Mouse (Mus musculus) forebrain, postnatal 0 days (tissue): ENCODE data around the gene Plcd3. TPM values are rescaled to one million over a fixed set of nuclear protein-coding genes. Genes with fewer than 3 reads are reported as not detected.
A peak's percentile ranks its signal among the peaks of the same experiment; 100 is the strongest.

ENCODE experiments used
- ATAC-seq: fragments of 200-750 bp; cut with Nextera tagmentation; 2 replicates; pipeline ENCODE4 v1.8.0; 2017; ENCODE audit warnings: mild to moderate bottlenecking, moderate library complexity
- DNase-seq: peaks from one replicate; pipeline ENCODE4 v3.0.0-alpha.2; 2015
- H3K27ac ChIP-seq: fragments of 300-500 bp; sonication (generic); 2 replicates; pipeline ENCODE4 v1.5.1; 2014; ENCODE audit warnings: low read depth, mild to moderate bottlenecking, antibody characterized with exemption, low read length, moderate library complexity, mixed read lengths
- H3K27me3 ChIP-seq: fragments of 300-500 bp; sonication (generic); 2 replicates; pipeline ENCODE4 v1.6.1; 2014; ENCODE audit warnings: mild to moderate bottlenecking, low read length, mixed read lengths; ENCODE audit not compliant: insufficient read depth
- H3K36me3 ChIP-seq: fragments of 300-500 bp; sonication (generic); 2 replicates; pipeline ENCODE4 v1.6.1; 2014; ENCODE audit warnings: mild to moderate bottlenecking, moderate library complexity; ENCODE audit not compliant: insufficient read depth
- H3K4me1 ChIP-seq: fragments of 300-500 bp; sonication (generic); 2 replicates; pipeline ENCODE4 v1.6.1; 2014; ENCODE audit warnings: antibody characterized with exemption; ENCODE audit not compliant: insufficient read depth
- H3K4me2 ChIP-seq: fragments of 300-500 bp; sonication (generic); 2 replicates; pipeline ENCODE4 v1.6.1; 2014; ENCODE audit warnings: low read depth, mild to moderate bottlenecking, moderate library complexity
- H3K4me3 ChIP-seq: fragments of 300-500 bp; sonication (generic); 2 replicates; pipeline ENCODE4 v1.5.1; 2014; ENCODE audit warnings: low read depth, low read length, mixed read lengths
- H3K9ac ChIP-seq: fragments of 300-500 bp; sonication (generic); 2 replicates; pipeline ENCODE4 v1.6.1; 2014; ENCODE audit warnings: mild to moderate bottlenecking
- H3K9me3 ChIP-seq: fragments of 300-500 bp; sonication (generic); 2 replicates; pipeline ENCODE4 v1.6.1; 2016; ENCODE audit warnings: low read length
- CTCF ChIP-seq: sonication (generic); IDR thresholded peaks from 2 replicates; pipeline ENCODE4 v1.5.1; 2016; ENCODE audit warnings: antibody characterized with exemption, control low read depth, low read depth
- WGBS: fragments of 180-500 bp; shearing (Covaris S2); extraction: QIAGEN DNeasy Blood & Tissue Kit; methylation state at CpG from one replicate; pipeline ENCODE4 v1.1.7; 2014; 5-methylcytosine and 5-hydroxymethylcytosine counted together
- polyA plus RNA-seq: library from polyadenylated mRNA; unstranded; fragments of >200 nt; fragmentation: Nextera tagmentation; extraction: Ambion mirVana; gene quantifications from 2 replicates; pipeline ENCODE4 v1.2.1, GENCODE M21; 2015
- total RNA-seq: library from RNA; depleted of rRNA; stranded (reverse); fragments of >200 nt; gene quantifications from 2 replicates; pipeline ENCODE4 v1.2.3, GENCODE M21; 2014

Gene Plcd3
- total and polyA plus RNA-seq, 2 experiments from 2014 or later = 3.6 to 8.5 TPM

GRCm38 (mm10) chr11:103132576-103133455, 31.4 kb upstream of the Plcd3 start:
- Histone ChIP-seq H3K27me3 (no peaks in the 10 kb centered on the region), H3K36me3 (no peaks in the 10 kb centered on the region), H3K4me1 (peaks cover 22% of the 10 kb centered on the region), H3K9me3 (no peaks in the 10 kb centered on the region), H3K4me2 (peak overlapping the region; percentile 74), H3K9ac (peak overlapping the region; percentile 100), H3K27ac (peak overlapping the region; percentile 99), H3K4me3 (peak overlapping the region; percentile 87)
- DNase-seq = peak; percentile 100
- ATAC-seq = peak; percentile 97
- TF ChIP-seq CTCF = no peak
- 1% methylated on average over 50 of the region's 58 CpGs for WGBS

GRCm38 (mm10) chr11:103131701-103132575, 30.5 kb upstream of the Plcd3 start, which contains the start of gene Hexim2:
Gene Hexim2, plus strand, starts transcription at chr11:103132429.
- no peaks in the 10 kb centered on the region for H3K9me3 ChIP-seq
- H3K27me3 ChIP-seq = no peaks in the 10 kb centered on the region
- H3K4me2 ChIP-seq = peak within 1 kb of the TSS; percentile 74
- H3K36me3 ChIP-seq = no peaks in the 10 kb centered on the region
- peaks cover 22% of the 10 kb centered on the region for H3K4me1 ChIP-seq
- H3K9ac ChIP-seq = peak within 1 kb of the TSS; percentile 100
- DNase-seq (peak; percentile 76), ATAC-seq (peak; percentile 36)
- H3K27ac ChIP-seq = peak within 1 kb of the TSS; percentile 99
- peak within 1 kb of the TSS; percentile 87 for H3K4me3 ChIP-seq
- 1% methylated on average over 39 of the region's 39 CpGs for WGBS
- no peak for TF ChIP-seq CTCF

DNA sequence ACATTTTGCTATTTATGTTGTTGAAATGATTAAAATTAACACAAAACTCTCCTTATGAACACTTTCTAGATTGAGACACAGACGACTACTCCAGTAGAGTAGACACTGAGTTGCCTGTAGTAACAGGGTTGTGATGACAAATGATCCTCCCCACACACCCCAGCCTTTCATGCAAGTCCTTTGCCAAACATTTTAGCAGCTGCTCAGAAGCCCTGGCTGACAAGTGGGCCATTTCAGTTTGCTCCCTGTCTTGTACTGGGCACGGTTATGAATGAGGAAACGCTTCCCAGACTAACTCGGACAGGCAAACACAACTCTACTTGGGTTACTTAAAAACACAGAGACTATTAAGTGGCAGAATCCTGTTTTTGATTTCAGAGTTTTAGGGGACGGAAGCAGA, 18.9 kb upstream of the Plcd3 start:
- Histone ChIP-seq H3K9ac (no peak overlapping the region), H3K27ac (no peak overlapping the region), H3K4me2 (no peak overlapping the region), H3K36me3 (no peaks in the 10 kb centered on the region), H3K27me3 (no peaks in the 10 kb centered on the region), H3K4me1 (peaks cover 10% of the 10 kb centered on the region), H3K4me3 (no peak overlapping the region), H3K9me3 (no peaks in the 10 kb centered on the region)
- no peak for TF ChIP-seq CTCF
- no peak for DNase-seq
- ATAC-seq = no peak
- WGBS = 50% methylated on average over 5 of the region's 5 CpGs

GRCm38 (mm10) chr11:103119609-103120008, 18.2 kb upstream of the Plcd3 start:
- no peak overlapping the region for H3K9ac ChIP-seq
- no peaks in the 10 kb centered on the region for H3K27me3 ChIP-seq
- DNase-seq (no peak), ATAC-seq (no peak)
- H3K4me1 ChIP-seq = peaks cover 14% of the 10 kb centered on the region
- no peaks in the 10 kb centered on the region for H3K36me3 ChIP-seq
- H3K9me3 ChIP-seq = no peaks in the 10 kb centered on the region
- WGBS = 40% methylated on average over 5 of the region's 5 CpGs
- no peak overlapping the region for H3K4me3 ChIP-seq
- TF ChIP-seq CTCF = no peak
- H3K4me2 ChIP-seq = no peak overlapping the region
- no peak overlapping the region for H3K27ac ChIP-seq

GRCm38 (mm10) chr11:103118866-103119265, 17.4 kb upstream of the Plcd3 start:
- no peaks in the 10 kb centered on the region for H3K36me3 ChIP-seq
- no peaks in the 10 kb centered on the region for H3K9me3 ChIP-seq
- H3K27ac ChIP-seq = no peak overlapping the region
- H3K4me3 ChIP-seq = no peak overlapping the region
- WGBS = 70% methylated on average over 2 of the region's 2 CpGs
- ATAC-seq (no peak), DNase-seq (no peak)
- H3K9ac ChIP-seq = 0 out of 2 replicates have a peak overlapping the region, but pooled peaks have one; percentile 45
- peak overlapping the region; percentile 92 for H3K4me2 ChIP-seq
- H3K27me3 ChIP-seq = no peaks in the 10 kb centered on the region
- no peak for TF ChIP-seq CTCF
- peaks cover 18% of the 10 kb centered on the region for H3K4me1 ChIP-seq

DNA sequence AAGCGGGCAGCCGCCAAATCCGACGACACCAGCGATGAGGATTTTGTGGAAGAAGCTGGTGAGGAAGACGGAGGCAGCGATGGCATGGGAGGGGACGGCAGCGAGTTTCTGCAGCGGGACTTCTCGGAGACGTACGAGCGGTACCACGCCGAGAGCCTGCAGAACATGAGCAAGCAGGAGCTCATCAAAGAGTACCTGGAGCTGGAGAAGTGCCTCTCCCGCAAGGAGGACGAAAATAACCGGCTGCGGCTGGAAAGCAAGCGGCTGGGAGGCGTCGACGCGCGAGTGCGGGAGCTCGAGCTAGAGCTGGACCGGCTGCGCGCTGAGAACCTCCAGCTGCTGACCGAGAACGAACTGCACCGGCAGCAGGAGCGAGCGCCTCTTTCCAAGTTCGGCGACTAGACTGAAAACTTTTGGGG, 16.1 kb upstream of the Plcd3 start:
- H3K4me3 ChIP-seq = peak overlapping the region; percentile 58
- no peak for ATAC-seq

More for the DNA sequence above, 16.1 kb upstream of the Plcd3 start:
- Histone ChIP-seq H3K36me3 (no peaks in the 10 kb centered on the region), H3K9ac (peak overlapping the region; percentile 45), H3K27ac (peak overlapping the region; percentile 89; the same call in 1 of the 2 replicates), H3K4me1 (peaks cover 19% of the 10 kb centered on the region), H3K4me2 (peak overlapping the region; percentile 92), H3K27me3 (peaks cover under 1% of the 10 kb centered on the region; the same call in 1 of the 2 replicates), H3K9me3 (no peaks in the 10 kb centered on the region)
- no peak for TF ChIP-seq CTCF
- peak; percentile 44 for DNase-seq
- WGBS = under 1% methylated on average over 38 of the region's 38 CpGs
